Mouse (Mus musculus): ENCODE measurements around the gene Pip4k2c. TPM values are rescaled to one million over a fixed set of nuclear protein-coding genes. Genes with fewer than 3 reads are reported as not detected.

Pip4k2c gene
- total RNA-seq, 1 experiment from 2014 or later, result 19.7 TPM

Other genes starting within 250 kb of the Pip4k2c start
- gene Ctdsp2, start 232.9 kb downstream of the Pip4k2c start, total RNA-seq (2017), result 41.1 and 46.3 TPM in 2 replicates
- gene Avil, start 210.9 kb downstream of the Pip4k2c start, total RNA-seq (2017), result 0.30 TPM in 1 of 2 replicates, not detected in the other
- 23.6 and 35.5 TPM in 2 replicates for gene Tsfm, start 180.7 kb downstream of the Pip4k2c start, total RNA-seq (2017)
- gene Mettl1, start 170.2 kb downstream of the Pip4k2c start, total RNA-seq (2017), result 16.5 and 19.4 TPM in 2 replicates
- gene Eef1akmt3, start 170.1 kb downstream of the Pip4k2c start, total RNA-seq (2017), result not detected in 2 replicates
- 0.25 TPM in 1 of 2 replicates, not detected in the other for gene Cyp27b1, start 163.3 kb downstream of the Pip4k2c start, total RNA-seq (2017)
- 0.89 and 2.2 TPM in 2 replicates for gene March9, start 151.4 kb downstream of the Pip4k2c start, total RNA-seq (2017)
- gene Cdk4, start 148.1 kb downstream of the Pip4k2c start, total RNA-seq (2017), result 483 and 646 TPM in 2 replicates
- gene Tspan31, start 141.3 kb downstream of the Pip4k2c start, total RNA-seq (2017), result 54.5 and 56.6 TPM in 2 replicates
- 59.3 and 89.6 TPM in 2 replicates for gene Agap2, start 136.3 kb downstream of the Pip4k2c start, total RNA-seq (2017)
- 157 and 201 TPM in 2 replicates for gene Os9, start 90.5 kb downstream of the Pip4k2c start, total RNA-seq (2017)
- 43.3 and 48.6 TPM in 2 replicates for gene B4galnt1, start 46.4 kb downstream of the Pip4k2c start, total RNA-seq (2017)
- 0.30 and 0.50 TPM in 2 replicates for gene Slc26a10, start 30.9 kb downstream of the Pip4k2c start, total RNA-seq (2017)
- gene Arhgef25, start 21.5 kb downstream of the Pip4k2c start, total RNA-seq (2017), result 8.7 and 18.4 TPM in 2 replicates
- gene Dtx3, start 15.9 kb downstream of the Pip4k2c start, total RNA-seq (2017), result 56.2 and 56.8 TPM in 2 replicates
- 0.94 and 1.5 TPM in 2 replicates for gene Kif5a, start 51.8 kb upstream of the Pip4k2c start, total RNA-seq (2017)
- gene Dctn2, start 54.8 kb upstream of the Pip4k2c start, total RNA-seq (2017), result 85.8 and 96.8 TPM in 2 replicates
- gene Mbd6, start 77.4 kb upstream of the Pip4k2c start, total RNA-seq (2017), result 5.9 and 6.3 TPM in 2 replicates
- gene Mars, start 100.2 kb upstream of the Pip4k2c start, total RNA-seq (2017), result 104 and 211 TPM in 2 replicates
- gene Arhgap9, start 110.4 kb upstream of the Pip4k2c start, total RNA-seq (2017), result 29.5 and 43.7 TPM in 2 replicates
- gene Gli1, start 130.4 kb upstream of the Pip4k2c start, total RNA-seq (2017), result not detected in 2 replicates
- gene Inhbe, start 142.8 kb upstream of the Pip4k2c start, total RNA-seq (2017), result 0.13 TPM in 1 of 2 replicates, not detected in the other
- not detected in 2 replicates for gene Inhbc, start 158.8 kb upstream of the Pip4k2c start, total RNA-seq (2017)
- gene R3hdm2, start 168.7 kb upstream of the Pip4k2c start, total RNA-seq (2017), result 41.3 and 73.9 TPM in 2 replicates